Mouse (Mus musculus) adrenal gland, adult 8-10 months (tissue): ENCODE measurements around the gene Cd34. TPM values are rescaled to one million over a fixed set of nuclear protein-coding genes. Genes with fewer than 3 reads are reported as not detected.

ENCODE experiments used
- DNase-seq: peaks from one replicate; pipeline ENCODE4 v3.0.0; 2022
- total RNA-seq, 4 experiments: library from RNA; stranded (reverse); gene quantifications; 2 replicates each; pipeline ENCODE4 v1.2.4; 2022

The Cd34 gene
- 10 to 100 TPM; 33.4 to 60.6 (median 45.5) TPM for total RNA-seq

- peak; percentile 30 for DNase-seq
These were observed at the start of gene Cd34 for GRCm38 (mm10) chr1:194938715-194939114. Gene Cd34 (plus strand): TSS chr1:194938819.

DNA sequence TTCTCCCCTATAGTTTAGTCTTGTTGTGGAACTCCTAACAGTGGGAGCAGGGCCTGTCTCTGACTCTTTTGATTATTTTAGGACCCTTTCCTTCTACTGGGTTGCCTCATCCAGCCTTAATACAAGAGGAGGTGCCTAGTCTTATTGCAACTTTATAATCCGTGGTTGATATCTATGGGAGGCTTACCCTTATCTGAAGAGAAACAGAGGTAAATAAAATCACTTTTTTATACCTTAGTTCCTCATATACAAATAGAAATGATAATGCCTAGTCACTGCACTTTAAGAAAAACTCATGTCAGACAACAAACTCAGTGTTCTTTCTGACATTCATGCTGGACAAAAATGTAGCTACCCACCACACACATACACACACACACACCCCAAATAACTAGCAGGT lies 44.1 kb upstream of the Cd34 start:
- no peak for DNase-seq

GRCm38 (mm10) chr1:194895287-194895686 lies 43.3 kb upstream of the Cd34 start:
- DNase-seq, result no peak

- DNase-seq, result no peak
These were observed 37.5 kb upstream of the Cd34 start for GRCm38 (mm10) chr1:194901075-194901474.

- DNase-seq, result no peak
These were observed 36.8 kb upstream of the Cd34 start for GRCm38 (mm10) chr1:194901826-194902225.

GRCm38 (mm10) chr1:194908956-194909355 lies 29.7 kb upstream of the Cd34 start:
- no peak for DNase-seq

DNA sequence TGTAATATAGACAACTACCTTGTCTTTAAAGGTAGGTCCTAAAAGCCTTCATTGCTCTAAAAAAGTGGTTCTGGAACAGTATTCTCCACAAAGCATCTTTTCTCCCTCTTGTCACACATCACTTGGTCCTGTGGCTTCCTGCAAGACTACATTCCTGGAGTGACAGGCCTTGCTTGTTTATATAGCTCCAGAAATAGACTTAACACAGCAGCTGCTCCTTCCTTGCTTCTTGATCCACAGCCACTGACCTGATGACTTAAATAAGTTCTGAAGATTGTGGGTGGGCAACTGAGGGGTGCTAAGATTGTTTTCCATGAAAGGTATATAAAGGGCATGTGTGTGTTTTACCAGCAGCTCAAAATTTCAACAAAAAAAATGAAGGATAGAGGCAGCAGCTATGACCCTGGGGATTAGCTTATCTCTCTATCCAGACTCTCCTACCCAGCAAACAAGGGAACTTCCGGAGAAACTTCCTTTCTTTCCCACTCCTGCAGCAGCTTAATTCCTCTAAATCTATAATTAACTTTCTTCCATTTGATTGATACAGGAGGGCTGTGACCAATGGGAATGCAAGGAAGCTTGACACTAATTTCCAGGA lies 12.8 kb upstream of the Cd34 start:
- no peak for DNase-seq

DNA sequence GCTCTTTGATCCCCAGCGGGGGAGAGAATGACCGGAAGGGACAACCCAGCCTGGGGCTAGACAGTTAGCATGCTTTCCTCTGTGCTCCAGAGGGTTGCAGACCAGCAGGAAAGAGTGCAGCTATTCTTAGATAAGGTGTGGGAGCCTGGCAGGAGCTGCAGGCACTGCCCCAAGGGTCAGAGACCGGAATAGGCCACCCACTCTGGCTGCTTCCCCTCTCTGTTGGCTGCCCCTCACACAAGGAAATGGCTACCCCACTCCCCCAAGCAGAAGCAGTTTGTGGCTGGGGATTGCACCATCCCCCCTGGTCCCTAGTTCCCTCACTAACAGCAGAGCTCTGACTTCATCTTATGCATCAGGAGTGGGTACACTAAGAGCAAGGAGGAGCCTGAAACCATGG lies 10.7 kb upstream of the Cd34 start:
- no peak for DNase-seq

DNA sequence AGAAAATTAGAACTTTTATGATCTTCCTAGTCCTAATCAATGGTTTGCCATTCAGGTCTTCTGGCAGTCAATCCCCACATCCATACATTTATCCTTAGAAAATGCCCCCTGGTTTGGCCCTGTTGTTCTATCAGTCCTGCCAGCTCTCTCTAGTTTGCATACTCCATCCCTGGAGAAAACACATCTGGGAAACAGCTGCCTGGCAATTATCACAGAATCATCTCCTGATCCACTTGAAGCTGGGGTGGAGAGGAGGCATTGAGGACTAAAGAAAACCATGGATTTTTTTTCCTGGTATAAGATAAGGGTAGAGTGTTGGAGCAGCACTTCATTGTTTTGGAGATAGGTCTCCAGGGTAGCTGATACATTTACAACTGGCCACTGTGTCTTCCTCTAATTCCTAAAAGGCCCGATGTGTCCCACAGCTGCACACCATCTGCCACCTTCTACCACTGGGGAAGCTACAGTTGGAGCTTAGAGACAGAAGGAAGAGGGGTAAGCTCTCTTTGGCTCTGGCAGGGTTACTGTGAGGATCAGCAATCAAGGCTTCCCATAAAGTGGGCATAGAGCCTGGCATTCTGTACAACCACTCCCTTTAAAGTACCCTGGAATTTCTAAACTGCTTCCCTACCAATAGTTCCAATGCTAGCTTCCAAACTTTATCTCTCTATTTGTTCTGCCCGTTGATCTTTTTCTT lies 9.2 kb upstream of the Cd34 start:
- DNase-seq, result no peak

- no peak for DNase-seq
These were observed 8.7 kb upstream of the Cd34 start for GRCm38 (mm10) chr1:194929972-194930355.

DNA sequence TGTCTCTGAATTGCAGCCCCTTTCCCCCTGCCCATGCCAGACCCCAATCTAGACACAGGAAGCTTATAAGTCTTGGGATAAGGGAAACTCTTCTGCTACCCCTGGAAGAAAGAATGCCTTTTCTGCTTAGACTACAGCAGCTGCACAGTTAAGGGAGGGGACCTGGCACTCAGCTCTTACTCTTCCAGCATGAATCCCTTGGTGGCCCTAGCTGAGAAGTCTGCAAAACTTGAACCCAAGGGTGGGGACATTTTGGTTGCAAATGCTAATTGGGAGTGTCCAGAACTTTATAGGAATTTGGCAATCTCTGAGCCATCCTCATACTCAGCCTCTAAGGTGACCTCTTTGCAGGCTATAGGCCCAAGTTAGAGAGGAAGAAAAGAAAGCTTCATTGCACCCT lies 7.9 kb upstream of the Cd34 start:
- DNase-seq, result no peak

DNA sequence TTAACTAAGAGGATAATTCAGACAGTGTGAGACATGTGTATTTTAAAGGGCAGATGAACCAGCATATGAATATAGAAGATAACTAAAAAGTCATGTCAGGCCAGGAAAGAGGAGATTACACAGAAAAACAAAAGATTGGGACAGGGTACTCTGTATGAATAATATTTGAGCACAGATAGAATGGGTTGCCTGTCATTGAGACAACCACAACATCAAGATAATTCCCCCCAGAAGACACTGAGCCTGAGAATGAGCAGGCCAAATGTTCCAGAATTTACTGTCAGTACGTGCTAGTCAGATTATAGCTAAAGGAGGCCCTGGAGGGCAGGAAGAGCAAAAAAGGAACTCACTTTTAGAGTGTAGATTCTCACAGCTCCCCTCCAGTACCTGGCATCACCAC lies 3.3 kb upstream of the Cd34 start:
- no peak for DNase-seq

- no peak for DNase-seq
These were observed 2.9 kb downstream of the Cd34 start for GRCm38 (mm10) chr1:194941528-194941927.

DNA sequence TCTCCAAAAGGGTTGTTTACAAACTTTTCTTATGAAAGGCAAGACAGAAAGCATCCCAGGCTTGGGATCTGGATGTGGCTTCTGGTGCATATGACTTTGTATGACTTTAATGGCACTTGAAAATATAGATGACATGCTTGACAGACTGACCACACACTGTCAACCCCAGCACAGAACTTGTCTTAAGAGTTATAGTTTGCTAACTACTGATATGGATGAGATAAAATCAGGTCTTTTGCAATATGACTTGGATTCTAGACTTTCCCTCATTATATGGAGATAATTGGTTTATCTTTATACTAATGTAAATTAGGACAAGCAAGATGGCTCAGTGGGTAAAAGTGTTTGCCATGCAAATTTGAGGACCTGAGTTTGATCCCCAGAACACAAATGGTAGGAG lies 4.3 kb downstream of the Cd34 start:
- DNase-seq, result no peak

DNA sequence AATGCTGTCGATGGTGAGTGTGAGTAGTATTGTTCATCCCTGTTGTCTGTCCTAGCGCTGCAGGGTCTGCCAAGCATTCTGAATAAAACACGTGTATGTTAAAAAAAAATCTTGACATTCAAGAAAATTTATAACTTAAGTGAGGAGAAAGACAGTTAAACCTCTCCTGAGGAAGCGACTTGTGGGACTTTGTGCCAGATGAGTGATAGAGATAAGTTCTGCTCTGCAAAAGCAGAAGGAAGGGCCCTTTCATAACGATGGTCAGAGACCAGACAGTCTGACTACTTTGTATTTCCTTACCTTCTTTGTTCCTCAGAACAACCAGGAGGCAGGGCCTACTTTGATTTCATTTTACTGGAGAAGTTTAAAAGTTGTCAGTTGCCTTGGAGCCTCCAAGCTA lies 4.9 kb downstream of the Cd34 start:
- DNase-seq, result no peak

DNA sequence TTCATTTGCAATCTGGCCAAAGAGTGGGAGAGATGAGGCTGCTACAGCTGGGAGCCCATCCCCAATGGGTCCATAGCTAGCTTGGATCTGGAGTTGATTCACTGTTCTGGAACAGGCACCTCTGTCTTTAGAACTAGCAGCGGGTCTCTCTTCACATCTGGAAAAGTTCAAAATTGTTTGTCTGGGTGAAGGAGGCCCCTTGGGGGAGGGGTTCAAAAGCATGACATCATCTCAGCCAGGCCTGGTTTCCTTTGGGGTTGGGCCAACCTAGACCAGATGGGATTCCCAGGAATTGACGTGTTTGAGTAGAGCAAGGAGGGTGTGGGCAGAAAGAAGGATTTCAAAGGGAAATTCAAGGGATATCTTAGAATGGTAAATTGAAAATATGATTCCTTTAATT lies 6.8 kb downstream of the Cd34 start:
- no peak for DNase-seq

- DNase-seq, result no peak
These were observed 7.8 kb downstream of the Cd34 start for GRCm38 (mm10) chr1:194946467-194946866.

GRCm38 (mm10) chr1:194950913-194951312 lies 12.3 kb downstream of the Cd34 start:
- DNase-seq, result peak; percentile 21

- DNase-seq, result no peak
These were observed 14.3 kb downstream of the Cd34 start for GRCm38 (mm10) chr1:194952891-194953290.

- DNase-seq, result no peak
These were observed 16.1 kb downstream of the Cd34 start for GRCm38 (mm10) chr1:194954694-194955093.

GRCm38 (mm10) chr1:194955749-194956148 lies 17.1 kb downstream of the Cd34 start:
- DNase-seq, result no peak

DNA sequence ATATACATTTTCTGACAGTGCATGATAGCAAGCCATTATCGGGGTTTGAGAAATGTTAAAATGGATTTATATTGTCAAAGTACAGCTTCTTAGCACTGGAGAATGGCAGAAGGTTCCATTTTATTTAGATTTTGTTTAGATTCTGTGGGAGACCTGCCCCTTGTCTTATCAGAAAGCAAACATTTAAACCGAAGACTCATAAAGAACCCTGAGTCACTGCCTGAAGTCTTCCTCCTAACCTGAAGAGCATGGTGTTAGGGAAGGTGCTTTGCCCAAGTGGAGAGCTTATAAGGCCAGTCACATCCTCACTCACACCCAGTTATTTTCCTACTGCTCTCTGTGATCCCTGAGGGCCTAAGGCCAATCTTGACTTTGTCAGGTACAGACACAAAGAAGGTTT lies 18.4 kb downstream of the Cd34 start:
- no peak for DNase-seq

DNA sequence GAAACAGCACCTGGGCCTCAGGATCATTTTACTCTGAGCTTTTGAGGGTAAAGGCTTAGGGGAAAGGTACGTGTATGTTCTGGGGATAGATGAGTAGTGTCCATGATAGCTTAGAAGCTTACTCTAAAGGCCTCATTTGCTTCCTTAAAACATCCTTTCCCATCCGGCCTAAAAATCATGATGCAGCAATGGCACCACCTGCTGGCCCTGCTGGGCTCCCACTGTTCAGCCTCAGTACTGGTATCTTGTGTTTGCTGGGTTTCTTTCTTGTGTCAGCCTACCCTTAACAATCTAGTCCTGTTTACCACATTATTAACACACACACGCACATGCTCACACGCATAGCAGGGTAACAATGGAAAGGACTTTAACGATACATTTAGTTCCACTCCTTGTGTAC lies 23.6 kb downstream of the Cd34 start:
- DNase-seq, result peak; percentile 43

GRCm38 (mm10) chr1:194962712-194963111 lies 24.1 kb downstream of the Cd34 start:
- no peak for DNase-seq

GRCm38 (mm10) chr1:194971980-194972379 lies 33.4 kb downstream of the Cd34 start:
- no peak for DNase-seq
